Mouse (Mus musculus) splenic B cell, adult 2 months (primary cell): ENCODE results near the gene Arcn1.

ENCODE experiments used
- DNase-seq: peaks from one replicate; pipeline ENCODE4 v3.0.0-alpha.2; 2011; ENCODE audit warnings: low read depth, low spot score
- H3K27me3 ChIP-seq: 2 replicates; pipeline ENCODE4 v1.6.1; 2012; ENCODE audit warnings: mild to moderate bottlenecking, low read length, moderate library complexity, mixed read lengths; ENCODE audit not compliant: control insufficient read depth, poor library complexity, insufficient read depth, severe bottlenecking
- H3K36me3 ChIP-seq: 2 replicates; pipeline ENCODE4 v1.6.1; 2012; ENCODE audit warnings: mild to moderate bottlenecking, low read length, moderate library complexity, mixed read lengths; ENCODE audit not compliant: control insufficient read depth, poor library complexity, insufficient read depth, severe bottlenecking

Gene Arcn1

GRCm38 (mm10) chr9:44733671-44734523 is 33.7 kb downstream of the Arcn1 start:
- Histone ChIP-seq H3K36me3 (no peaks in the 10 kb centered on the region), H3K27me3 (no peaks in the 10 kb centered on the region; the same call in 1 of the 2 replicates)
- DNase-seq, result peak; percentile 56

- H3K27me3 ChIP-seq, result no peaks in the 10 kb centered on the region; the same call in 1 of the 2 replicates
- no peak for DNase-seq
- no peaks in the 10 kb centered on the region for H3K36me3 ChIP-seq
These were observed 34.6 kb downstream of the Arcn1 start for GRCm38 (mm10) chr9:44732921-44733530.

- no peak for DNase-seq
- no peaks in the 10 kb centered on the region; the same call in 1 of the 2 replicates for H3K27me3 ChIP-seq
- H3K36me3 ChIP-seq, result no peaks in the 10 kb centered on the region
These were observed 35.5 kb downstream of the Arcn1 start for GRCm38 (mm10) chr9:44732130-44732549.

GRCm38 (mm10) chr9:44727441-44727840 is 40.2 kb downstream of the Arcn1 start:
- Histone ChIP-seq H3K36me3 (no peaks in the 10 kb centered on the region), H3K27me3 (no peaks in the 10 kb centered on the region; the same call in 1 of the 2 replicates)
- DNase-seq, result no peak

GRCm38 (mm10) chr9:44726431-44727146 is 41.1 kb downstream of the Arcn1 start:
- DNase-seq, result no peak
- no peaks in the 10 kb centered on the region for H3K36me3 ChIP-seq
- H3K27me3 ChIP-seq, result no peaks in the 10 kb centered on the region

- H3K36me3 ChIP-seq, result no peaks in the 10 kb centered on the region
- DNase-seq, result no peak
- H3K27me3 ChIP-seq, result no peaks in the 10 kb centered on the region
These were observed 43.0 kb downstream of the Arcn1 start for GRCm38 (mm10) chr9:44724665-44725064.

DNA sequence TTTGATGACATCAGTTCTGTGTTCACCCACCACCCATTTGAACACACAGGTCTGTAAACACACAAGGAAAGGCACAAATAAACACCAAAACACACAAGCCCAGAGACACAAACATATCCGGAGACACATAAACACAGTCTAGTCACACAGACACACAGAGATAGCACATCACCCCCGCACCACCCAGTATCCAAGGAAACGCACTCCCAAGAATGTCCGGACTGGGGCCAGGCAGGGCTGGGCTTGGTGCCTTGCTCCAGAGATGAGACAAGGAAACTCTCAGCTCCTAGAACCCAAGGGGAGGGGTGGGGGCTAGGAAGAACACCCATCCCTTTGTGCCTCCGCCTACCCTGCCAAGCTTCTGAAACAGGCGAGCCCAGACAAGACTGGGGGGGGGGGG is 43.4 kb downstream of the Arcn1 start:
- no peak for DNase-seq
- Histone ChIP-seq H3K27me3 (no peaks in the 10 kb centered on the region), H3K36me3 (no peaks in the 10 kb centered on the region)

GRCm38 (mm10) chr9:44723521-44724041 is 44.1 kb downstream of the Arcn1 start:
- no peaks in the 10 kb centered on the region for H3K36me3 ChIP-seq
- H3K27me3 ChIP-seq, result no peaks in the 10 kb centered on the region
- no peak for DNase-seq

GRCm38 (mm10) chr9:44723008-44723407 is 44.6 kb downstream of the Arcn1 start:
- H3K27me3 ChIP-seq, result no peaks in the 10 kb centered on the region
- no peak for DNase-seq
- H3K36me3 ChIP-seq, result no peaks in the 10 kb centered on the region

GRCm38 (mm10) chr9:44722575-44722974 is 45.1 kb downstream of the Arcn1 start:
- no peak for DNase-seq
- Histone ChIP-seq H3K27me3 (no peaks in the 10 kb centered on the region), H3K36me3 (no peaks in the 10 kb centered on the region)

- H3K27me3 ChIP-seq, result no peaks in the 10 kb centered on the region
- H3K36me3 ChIP-seq, result no peaks in the 10 kb centered on the region
- no peak for DNase-seq
These were observed 45.8 kb downstream of the Arcn1 start for GRCm38 (mm10) chr9:44721877-44722186.

DNA sequence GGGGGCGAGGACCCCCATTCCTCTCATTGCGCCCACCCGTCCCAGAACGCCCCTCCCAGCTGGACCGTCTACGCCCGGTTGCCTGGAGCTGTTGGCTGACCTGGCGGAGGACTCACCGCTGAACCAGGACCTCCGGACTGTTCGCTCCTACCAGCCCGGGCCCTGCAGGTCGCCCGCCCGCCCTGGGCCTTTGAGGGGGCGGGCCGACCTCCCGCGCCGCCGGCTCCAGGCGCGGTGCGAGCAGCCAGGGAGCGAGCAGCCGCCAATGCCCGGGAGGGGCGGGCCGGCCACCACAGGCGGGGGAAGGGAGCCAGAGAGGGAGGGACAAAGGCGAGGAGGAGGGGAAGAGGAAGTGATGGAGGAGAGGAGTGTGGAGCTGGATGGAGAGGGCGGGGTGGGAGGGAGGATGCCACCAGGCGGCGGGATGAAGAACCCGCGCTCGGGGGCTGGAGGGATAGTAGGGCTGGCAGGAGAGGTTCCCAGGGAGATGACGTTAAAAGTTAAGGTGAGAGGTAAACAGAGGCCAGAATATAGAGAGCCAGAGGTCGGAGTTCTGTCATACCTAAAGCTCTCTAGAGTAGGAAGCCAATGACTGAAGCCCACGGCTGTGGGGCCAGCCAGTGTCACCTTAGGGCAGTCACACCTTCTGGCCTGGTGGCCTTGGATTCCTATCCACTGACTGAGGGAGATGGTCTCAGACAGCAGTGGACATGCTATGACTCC is 46.3 kb downstream of the Arcn1 start:
- Histone ChIP-seq H3K36me3 (no peaks in the 10 kb centered on the region), H3K27me3 (no peaks in the 10 kb centered on the region)
- peak; percentile 36 for DNase-seq

DNA sequence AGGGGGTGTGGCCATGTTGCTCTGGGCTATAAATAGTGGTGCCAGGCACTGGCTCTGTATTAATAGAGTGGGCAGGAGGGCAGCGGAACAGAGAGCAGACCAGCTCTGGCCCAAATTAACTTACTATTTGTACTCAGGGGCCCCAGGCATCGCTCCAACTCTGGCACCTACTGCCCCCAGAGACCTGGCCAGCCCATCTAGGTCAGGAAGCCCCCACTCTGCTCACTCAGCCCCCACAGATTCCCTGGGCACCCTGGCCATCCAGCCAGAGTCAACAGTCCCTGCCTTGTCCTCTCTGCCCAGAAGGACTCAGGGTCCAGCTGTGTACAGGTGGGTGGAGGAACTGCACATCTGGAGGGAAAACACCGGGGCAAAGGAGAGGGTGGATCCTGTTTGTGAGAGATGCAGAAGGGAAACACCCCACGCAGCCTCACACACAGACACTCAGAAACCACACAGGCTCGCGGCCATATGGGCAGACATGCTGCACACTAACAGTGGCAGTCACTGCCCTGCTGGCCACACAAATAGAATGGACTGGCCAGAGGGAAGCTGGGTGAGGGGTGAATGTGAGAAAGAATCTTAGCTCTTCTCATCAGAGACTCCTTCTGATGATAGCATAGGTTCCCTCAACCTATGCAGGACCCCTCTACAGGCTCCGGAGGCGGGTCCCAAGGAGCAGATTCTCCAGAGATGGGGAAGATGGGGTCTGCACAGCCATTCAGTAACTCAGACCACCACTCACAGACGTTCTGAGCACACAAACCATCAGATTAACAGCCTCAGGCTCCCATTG is 47.1 kb downstream of the Arcn1 start:
- DNase-seq, result peak; percentile 47
- H3K36me3 ChIP-seq, result no peaks in the 10 kb centered on the region

More for the DNA sequence above, 47.1 kb downstream of the Arcn1 start:
- no peaks in the 10 kb centered on the region for H3K27me3 ChIP-seq
